Mouse (Mus musculus) embryonic facial prominence, embryonic 13.5 days (tissue): ENCODE results near the gene Sema3g. TPM values are rescaled to one million over a fixed set of nuclear protein-coding genes. Genes with fewer than 3 reads are reported as not detected.

Source experiments
- ATAC-seq: fragments of 200-750 bp; cut with Nextera tagmentation; 2 replicates; pipeline ENCODE4 v1.8.0; 2017; ENCODE audit warnings: low read depth; ENCODE audit not compliant: insufficient number of reproducible peaks, insufficient read depth, low FRiP score, low TSS enrichment
- H3K27ac ChIP-seq: fragments of 300-500 bp; sonication (generic); 2 replicates; pipeline ENCODE4 v1.5.1; 2015; ENCODE audit warnings: moderate library complexity, mild to moderate bottlenecking, inconsistent platforms
- H3K27me3 ChIP-seq: fragments of 300-500 bp; sonication (generic); 2 replicates; pipeline ENCODE4 v1.6.1; 2015; ENCODE audit warnings: mild to moderate bottlenecking, inconsistent platforms
- H3K36me3 ChIP-seq: fragments of 300-500 bp; sonication (generic); 2 replicates; pipeline ENCODE4 v1.6.1; 2015; ENCODE audit warnings: mild to moderate bottlenecking, inconsistent platforms
- H3K4me1 ChIP-seq: fragments of 300-500 bp; sonication (generic); 2 replicates; pipeline ENCODE4 v1.6.1; 2015; ENCODE audit warnings: inconsistent platforms
- H3K4me2 ChIP-seq: fragments of 300-500 bp; sonication (generic); 2 replicates; pipeline ENCODE4 v1.6.1; 2015; ENCODE audit warnings: moderate library complexity, mild to moderate bottlenecking, inconsistent platforms
- H3K4me3 ChIP-seq: fragments of 300-500 bp; sonication (generic); 2 replicates; pipeline ENCODE4 v1.5.1; 2015; ENCODE audit warnings: mild to moderate bottlenecking, inconsistent platforms
- H3K9ac ChIP-seq: fragments of 300-500 bp; sonication (generic); 2 replicates; pipeline ENCODE4 v1.6.1; 2015; ENCODE audit warnings: mild to moderate bottlenecking, inconsistent platforms
- H3K9me3 ChIP-seq: fragments of 300-500 bp; sonication (generic); 2 replicates; pipeline ENCODE4 v1.6.1; 2016; ENCODE audit warnings: inconsistent platforms
- WGBS: fragments of 180-500 bp; shearing (Covaris S2); methylation state at CpG from one replicate; pipeline ENCODE4 v1.1.7; 2015; ENCODE audit warnings: mixed read lengths; 5-methylcytosine and 5-hydroxymethylcytosine counted together
- polyA plus RNA-seq: library from polyadenylated mRNA; unstranded; fragments of >200 nt; fragmentation: Nextera tagmentation; extraction: Ambion mirVana; gene quantifications from 2 replicates; pipeline ENCODE4 v1.2.1, GENCODE M21; 2015

The Sema3g gene
- polyA plus RNA-seq, 1 experiment from 2014 or later, result 1.3 TPM

GRCm38 (mm10) chr14:31197547-31198516 is 19.8 kb upstream of the Sema3g start:
- 70% methylated on average over 16 of the region's 16 CpGs for WGBS
- no peak; the same call in 1 of the 2 replicates for ATAC-seq

GRCm38 (mm10) chr14:31199599-31199998 is 18.1 kb upstream of the Sema3g start:
- no peak for ATAC-seq
- no peaks in the 10 kb centered on the region for H3K27me3 ChIP-seq
- H3K4me3 ChIP-seq, result no peak overlapping the region
- H3K27ac ChIP-seq, result no peak overlapping the region
- H3K4me2 ChIP-seq, result no peak overlapping the region
- WGBS, result 92% methylated on average over 7 of the region's 7 CpGs
- peaks cover 86% of the 10 kb centered on the region for H3K36me3 ChIP-seq
- no peaks in the 10 kb centered on the region for H3K9me3 ChIP-seq
- no peak overlapping the region for H3K9ac ChIP-seq
- peaks cover 17% of the 10 kb centered on the region for H3K4me1 ChIP-seq

More at GRCm38 (mm10) chr14:31197547-31198516, 19.8 kb upstream of the Sema3g start:
- no peak overlapping the region for H3K9ac ChIP-seq
- H3K36me3 ChIP-seq, result peaks cover 86% of the 10 kb centered on the region
- no peak overlapping the region for H3K4me2 ChIP-seq
- H3K27me3 ChIP-seq, result no peaks in the 10 kb centered on the region
- no peak overlapping the region for H3K27ac ChIP-seq
- no peaks in the 10 kb centered on the region for H3K9me3 ChIP-seq
- H3K4me1 ChIP-seq, result peaks cover 8% of the 10 kb centered on the region; the same call in 1 of the 2 replicates
- no peak overlapping the region for H3K4me3 ChIP-seq

GRCm38 (mm10) chr14:31200038-31200437 is 17.6 kb upstream of the Sema3g start:
- peaks cover 85% of the 10 kb centered on the region for H3K36me3 ChIP-seq
- ATAC-seq, result no peak
- no peak overlapping the region for H3K4me3 ChIP-seq
- no peaks in the 10 kb centered on the region for H3K9me3 ChIP-seq
- WGBS, result 86% methylated on average over 3 of the region's 3 CpGs
- H3K27ac ChIP-seq, result no peak overlapping the region
- no peaks in the 10 kb centered on the region for H3K27me3 ChIP-seq
- no peak overlapping the region for H3K9ac ChIP-seq
- no peak overlapping the region for H3K4me2 ChIP-seq
- peaks cover 22% of the 10 kb centered on the region for H3K4me1 ChIP-seq

GRCm38 (mm10) chr14:31204844-31205243 is 12.8 kb upstream of the Sema3g start:
- Histone ChIP-seq H3K27ac (peak overlapping the region; percentile 91; the same call in 1 of the 2 replicates), H3K27me3 (no peaks in the 10 kb centered on the region), H3K4me1 (peaks cover 24% of the 10 kb centered on the region), H3K36me3 (peaks cover 48% of the 10 kb centered on the region), H3K4me2 (peak overlapping the region; percentile 89), H3K9ac (peak overlapping the region; percentile 94), H3K4me3 (peak overlapping the region; percentile 77), H3K9me3 (no peaks in the 10 kb centered on the region)
- no peak for ATAC-seq
- WGBS, result 62% methylated on average over 4 of the region's 4 CpGs

- H3K9ac ChIP-seq, result peak overlapping the region; percentile 94
- H3K36me3 ChIP-seq, result peaks cover 45% of the 10 kb centered on the region
- H3K27ac ChIP-seq, result peak overlapping the region; percentile 91
- ATAC-seq, result no peak
- H3K9me3 ChIP-seq, result no peaks in the 10 kb centered on the region
- H3K4me3 ChIP-seq, result peak overlapping the region; percentile 77
- peaks cover 24% of the 10 kb centered on the region for H3K4me1 ChIP-seq
- H3K4me2 ChIP-seq, result peak overlapping the region; percentile 89
- WGBS, result 14% methylated on average over 8 of the region's 8 CpGs
- H3K27me3 ChIP-seq, result no peaks in the 10 kb centered on the region
These were observed 12.5 kb upstream of the Sema3g start for GRCm38 (mm10) chr14:31205244-31205561.

GRCm38 (mm10) chr14:31205562-31206467 is 11.8 kb upstream of the Sema3g start:
- Histone ChIP-seq H3K36me3 (peaks cover 39% of the 10 kb centered on the region), H3K9ac (peak overlapping the region; percentile 94), H3K4me3 (peak overlapping the region; percentile 77), H3K9me3 (no peaks in the 10 kb centered on the region), H3K4me1 (peaks cover 24% of the 10 kb centered on the region), H3K27me3 (no peaks in the 10 kb centered on the region), H3K4me2 (peak overlapping the region; percentile 89), H3K27ac (peak overlapping the region; percentile 91)
- peak; percentile 49 for ATAC-seq
- under 1% methylated on average over 39 of the region's 39 CpGs for WGBS

- WGBS, result under 1% methylated on average over 43 of the region's 48 CpGs
- peak overlapping the region; percentile 89 for H3K4me2 ChIP-seq
- H3K4me3 ChIP-seq, result peak overlapping the region; percentile 77
- H3K9ac ChIP-seq, result peak overlapping the region; percentile 94
- no peaks in the 10 kb centered on the region for H3K27me3 ChIP-seq
- peak overlapping the region; percentile 91 for H3K27ac ChIP-seq
- peak; percentile 54; the same call in 1 of the 2 replicates for ATAC-seq
- H3K9me3 ChIP-seq, result no peaks in the 10 kb centered on the region
- H3K4me1 ChIP-seq, result peaks cover 24% of the 10 kb centered on the region
- H3K36me3 ChIP-seq, result peaks cover 33% of the 10 kb centered on the region
These were observed 11.1 kb upstream of the Sema3g start for GRCm38 (mm10) chr14:31206472-31206981.

GRCm38 (mm10) chr14:31207070-31207830 is 10.4 kb upstream of the Sema3g start:
- H3K4me2 ChIP-seq, result peak overlapping the region; percentile 89
- H3K9me3 ChIP-seq, result no peaks in the 10 kb centered on the region
- H3K27ac ChIP-seq, result 0 out of 2 replicates have a peak overlapping the region, but pooled peaks have one; percentile 91
- H3K4me1 ChIP-seq, result peaks cover 25% of the 10 kb centered on the region
- H3K4me3 ChIP-seq, result peak overlapping the region; percentile 77
- 76% methylated on average over 13 of the region's 13 CpGs for WGBS
- peak overlapping the region; percentile 94 for H3K9ac ChIP-seq
- 0 out of 2 replicates have a peak, but pooled peaks have one; percentile 0 for ATAC-seq
- H3K36me3 ChIP-seq, result peaks cover 26% of the 10 kb centered on the region
- no peaks in the 10 kb centered on the region for H3K27me3 ChIP-seq

GRCm38 (mm10) chr14:31208084-31208483 is 9.6 kb upstream of the Sema3g start, which contains the start of gene Tnnc1:
Gene Tnnc1 (plus strand): TSS chr14:31208312.
- 79% methylated on average over 2 of the region's 2 CpGs for WGBS
- Histone ChIP-seq H3K27ac (no peak within 1 kb of the TSS), H3K4me2 (peak within 1 kb of the TSS; percentile 89), H3K9me3 (no peaks in the 10 kb centered on the region), H3K9ac (0 out of 2 replicates have a peak within 1 kb of the TSS, but pooled peaks have one; percentile 2), H3K4me1 (peaks cover 31% of the 10 kb centered on the region), H3K36me3 (peaks cover 17% of the 10 kb centered on the region), H3K4me3 (peak within 1 kb of the TSS; percentile 77), H3K27me3 (no peaks in the 10 kb centered on the region)
- no peak for ATAC-seq

- WGBS, result 65% methylated on average over 4 of the region's 4 CpGs
- H3K4me1 ChIP-seq, result peaks cover 27% of the 10 kb centered on the region
These were observed 8.5 kb upstream of the Sema3g start for GRCm38 (mm10) chr14:31209133-31209557.

More at GRCm38 (mm10) chr14:31209133-31209557, 8.5 kb upstream of the Sema3g start:
- Histone ChIP-seq H3K4me3 (no peak overlapping the region), H3K27ac (no peak overlapping the region), H3K27me3 (no peaks in the 10 kb centered on the region), H3K9ac (0 out of 2 replicates have a peak overlapping the region, but pooled peaks have one; percentile 2), H3K9me3 (no peaks in the 10 kb centered on the region), H3K4me2 (no peak overlapping the region), H3K36me3 (peaks cover 7% of the 10 kb centered on the region)
- ATAC-seq, result no peak
